Comparison of ENCODE assay signal across 9 mouse cellular contexts in genomic region chr12:15852781-15853180, GRCm38 (mm10). TPM values are rescaled to one million over a fixed set of nuclear protein-coding genes. Genes with fewer than 3 reads are reported as not detected.
DNase-seq lines count a peak whose midpoint lies in the region; ATAC-seq lines count a peak whose summit lies in the region.
"Had no signal": no experiment of that assay in that cellular context is flagged by ENCODE, and none has a peak within 500 bp of the region (broad histone marks: within the 10 kb centered on the region; RNA-seq: fewer than 3 reads in every experiment).

No protein-coding gene starts in this region.

- no peak overlapping the region for H3K4me3 ChIP-seq in kidney, embryonic 15.5 days (replicated peaks)
- no peak overlapping the region for H3K4me3 ChIP-seq in kidney, embryonic 16.5 days (ENCODE audit: low read length)
- H3K4me3 ChIP-seq: forebrain, embryonic 12.5 days had no signal

- no peak overlapping the region for H3K4me2 ChIP-seq in kidney, embryonic 15.5 days
- H3K4me2 ChIP-seq in kidney, embryonic 16.5 days (replicated peaks; ENCODE audit: low read depth, low read length), result no peak overlapping the region
- H3K4me2 ChIP-seq: forebrain, embryonic 12.5 days had no signal

- 50% methylated on average over 4 of the region's 4 CpGs for WGBS in kidney, embryonic 15.5 days
- WGBS in kidney, embryonic 16.5 days, result 61% methylated on average over 4 of the region's 4 CpGs

- ATAC-seq in kidney, embryonic 15.5 days (replicated peaks; ENCODE audit: low FRiP score), result 0 out of 2 replicates have a peak, but pooled peaks have one; percentile 17
- no peak; the same call in 1 of the 2 replicates for ATAC-seq in kidney, embryonic 16.5 days (ENCODE audit: low FRiP score, low TSS enrichment)

- no peak overlapping the region for H3K9ac ChIP-seq in kidney, embryonic 15.5 days
- no peak overlapping the region for H3K9ac ChIP-seq in kidney, embryonic 16.5 days (replicated peaks; ENCODE audit: low read length)
- H3K9ac ChIP-seq: forebrain, embryonic 12.5 days had no signal

- no peaks in the 10 kb centered on the region for H3K9me3 ChIP-seq in kidney, embryonic 15.5 days (replicated peaks)
- H3K9me3 ChIP-seq in kidney, embryonic 16.5 days (ENCODE audit: low read length), result no peaks in the 10 kb centered on the region
- H3K9me3 ChIP-seq: forebrain, embryonic 12.5 days had no signal

- peaks cover 10% of the 10 kb centered on the region; the same call in 1 of the 2 replicates for H3K4me1 ChIP-seq in kidney, embryonic 15.5 days
- H3K4me1 ChIP-seq in kidney, embryonic 16.5 days (ENCODE audit: insufficient read depth, low read length), result 0 out of 2 replicates have a peak, but pooled peaks cover 4% of the 10 kb centered on the region

- no peaks in the 10 kb centered on the region for H3K36me3 ChIP-seq in kidney, embryonic 15.5 days
- H3K36me3 ChIP-seq in kidney, embryonic 16.5 days (ENCODE audit: insufficient read depth, low read length), result no peaks in the 10 kb centered on the region
- H3K36me3 ChIP-seq: forebrain, embryonic 12.5 days had no signal

- no peak overlapping the region for H3K27ac ChIP-seq in kidney, embryonic 15.5 days
- H3K27ac ChIP-seq in kidney, embryonic 16.5 days (ENCODE audit: low read length), result no peak overlapping the region; the same call in 1 of the 2 replicates
- H3K27ac ChIP-seq: forebrain, embryonic 12.5 days had no signal

- H3K27me3 ChIP-seq in kidney, embryonic 15.5 days, result no peaks in the 10 kb centered on the region
- H3K27me3 ChIP-seq in kidney, embryonic 16.5 days (ENCODE audit: insufficient read depth, low read length), result no peaks in the 10 kb centered on the region
- H3K27me3 ChIP-seq: forebrain, embryonic 12.5 days had no signal

- DNase-seq in ES-CJ7 (ENCODE audit: low read depth, low spot score), result peak; percentile 49
- DNase-seq in brain, adult 2 months (ENCODE audit: low read depth, low spot score), result peak; percentile 81
- peak; percentile 44 for DNase-seq in lung, postnatal 14 days
- no peak for DNase-seq in cerebellum, postnatal 25 days
- DNase-seq in T-cell, adult 2 months (ENCODE audit: low spot score), result no peak
- DNase-seq: thymus, adult 2 months had no signal

RNA-seq across cellular contexts. Expression of gene Trib2, which starts 36.1 kb away (rescaled TPM):
- 54.8 and 56.1 TPM in 2 replicates for polyA plus RNA-seq in kidney, embryonic 15.5 days (2015; fragmentation: Nextera tagmentation; extraction: Ambion mirVana)
- 58.0 and 58.6 TPM in 2 replicates for polyA plus RNA-seq in kidney, embryonic 16.5 days (2015; fragmentation: Nextera tagmentation; extraction: Ambion mirVana)

Comparison
In these comparisons a context has a peak if more than half of its experiments do, and no peak if none do; other contexts are left out.
1. DNase-seq: peak in ES-CJ7 (single experiment), brain, adult 2 months (single experiment) and lung, postnatal 14 days (single experiment); none in cerebellum, postnatal 25 days (0 of 2) and T-cell, adult 2 months (single experiment).